Mouse (Mus musculus) CH12.LX (cell line): Measurements from ENCODE around the gene Trim66. TPM values are rescaled to one million over a fixed set of nuclear protein-coding genes. Genes with fewer than 3 reads are reported as not detected.
A peak's percentile ranks its signal among the peaks of the same experiment; 100 is the strongest.

ENCODE experiments used
- DNase-seq: peaks from one replicate; pipeline ENCODE4 v3.0.0-alpha.2; 2013; ENCODE audit errors: extremely low read depth
- H3K27ac ChIP-seq: 2 replicates; pipeline ENCODE4 v1.5.1; 2012; ENCODE audit warnings: low read depth, mild to moderate bottlenecking, control low read depth, moderate library complexity; ENCODE audit not compliant: insufficient read depth
- H3K27me3 ChIP-seq: replicated peaks from 2 replicates; pipeline ENCODE3; 2012; ENCODE audit warnings: inconsistent platforms
- H3K36me3 ChIP-seq, 2 experiments: replicated peaks in 1 of 2; 2 replicates each; pipeline versions ENCODE3 to v1.6.1; 2012; ENCODE audit warnings: inconsistent platforms in 1 of 2, low read length in 1 of 2, mild to moderate bottlenecking in 1 of 2, mixed read lengths in 1 of 2, moderate library complexity in 1 of 2; ENCODE audit not compliant: control insufficient read depth in 1 of 2, insufficient read depth in 1 of 2
- H3K4me1 ChIP-seq, 2 experiments: 2 replicates each; pipeline ENCODE4 v1.6.1; 2012; ENCODE audit warnings: inconsistent platforms in 1 of 2, moderate library complexity in 1 of 2; ENCODE audit not compliant: insufficient read depth in 2 of 2, control insufficient read depth in 1 of 2
- H3K4me2 ChIP-seq: 2 replicates; pipeline ENCODE4 v1.6.1; 2012; ENCODE audit warnings: low read depth, mild to moderate bottlenecking, control low read depth; ENCODE audit not compliant: poor library complexity, insufficient read depth, severe bottlenecking
- H3K4me3 ChIP-seq, 3 experiments: fragments of 150-350 bp in 1 of 3; sonication (generic) in 1 of 3; replicated peaks in 1 of 3; 2 replicates each; pipeline versions ENCODE3 to v1.5.1; 2011 to 2012; ENCODE audit warnings: low read depth in 2 of 3, low read length in 2 of 3, mild to moderate bottlenecking in 2 of 3, moderate library complexity in 2 of 3, control low read depth in 1 of 3, improper control_type of control experiment in 1 of 3, inconsistent platforms in 1 of 3, mixed read lengths in 1 of 3; ENCODE audit not compliant: poor library complexity in 1 of 3
- H3K79me2 ChIP-seq: replicated peaks from 2 replicates; pipeline ENCODE4 v1.6.1; 2012; ENCODE audit warnings: mild to moderate bottlenecking, moderate library complexity; ENCODE audit not compliant: control insufficient read depth, poor library complexity, insufficient read depth, severe bottlenecking; ENCODE audit errors: extremely low read depth
- H3K9ac ChIP-seq: 2 replicates; pipeline ENCODE4 v1.6.1; 2012; ENCODE audit warnings: low read depth, mild to moderate bottlenecking, control low read depth, moderate library complexity; ENCODE audit not compliant: insufficient read depth
- H3K9me3 ChIP-seq: replicated peaks from 2 replicates; pipeline ENCODE3; 2012; ENCODE audit warnings: low read length, inconsistent platforms, mixed read lengths
- CHD1 ChIP-seq: IDR thresholded peaks from 2 replicates; pipeline ENCODE4 v1.6.1; 2012; ENCODE audit warnings: low read depth, low read length, improper control_type of control experiment, inconsistent platforms
- CHD2 ChIP-seq: IDR thresholded peaks from 2 replicates; pipeline ENCODE4 v1.6.1; 2011; ENCODE audit warnings: low read length, improper control_type of control experiment
- CTCF ChIP-seq, 2 experiments: IDR thresholded peaks in 1 of 2; conservative IDR thresholded peaks in 1 of 2; 2 replicates each; pipeline ENCODE4 v1.5.1; 2011 to 2012; ENCODE audit warnings: low read depth in 2 of 2, low read length in 2 of 2, improper control_type of control experiment in 1 of 2, inconsistent platforms in 1 of 2, mild to moderate bottlenecking in 1 of 2, moderate library complexity in 1 of 2
- E2F4 ChIP-seq: IDR thresholded peaks from 2 replicates; pipeline ENCODE4 v1.6.1; 2011; ENCODE audit warnings: low read depth, low read length, improper control_type of control experiment; ENCODE audit not compliant: insufficient replicate concordance
- ETS1 ChIP-seq: conservative IDR thresholded peaks from 2 replicates; pipeline ENCODE4 v1.6.1; 2012; ENCODE audit warnings: low read depth, mild to moderate bottlenecking, inconsistent platforms, low read length, improper control_type of control experiment, moderate library complexity
- IRF4 ChIP-seq: IDR thresholded peaks from 2 replicates; pipeline ENCODE4 v1.6.1; 2014; ENCODE audit warnings: low read depth, mild to moderate bottlenecking, inconsistent platforms, low read length, improper control_type of control experiment
- JUN ChIP-seq: IDR thresholded peaks from 2 replicates; pipeline ENCODE4 v1.6.1; 2011; ENCODE audit warnings: low read depth, mild to moderate bottlenecking, low read length, improper control_type of control experiment, moderate library complexity; ENCODE audit not compliant: insufficient read depth
- JUND ChIP-seq: conservative IDR thresholded peaks from 2 replicates; pipeline ENCODE4 v1.6.1; 2011; ENCODE audit warnings: low read depth, low read length, improper control_type of control experiment
- MAX ChIP-seq: IDR thresholded peaks from 2 replicates; pipeline ENCODE4 v1.6.1; 2011; ENCODE audit warnings: low read length, improper control_type of control experiment
- MAZ ChIP-seq: IDR thresholded peaks from 2 replicates; pipeline ENCODE4 v1.6.1; 2012; ENCODE audit warnings: low read depth, mild to moderate bottlenecking, inconsistent platforms, low read length, improper control_type of control experiment, moderate library complexity
- MEF2A ChIP-seq: IDR thresholded peaks from 2 replicates; pipeline ENCODE4 v1.6.1; 2014; ENCODE audit warnings: low read depth, mild to moderate bottlenecking, inconsistent platforms, low read length, improper control_type of control experiment, borderline replicate concordance
- MXI1 ChIP-seq: IDR thresholded peaks from 2 replicates; pipeline ENCODE4 v1.6.1; 2011; ENCODE audit warnings: mild to moderate bottlenecking, low read depth, low read length, improper control_type of control experiment
- MYC ChIP-seq: IDR thresholded peaks from 2 replicates; pipeline ENCODE4 v1.6.1; 2011; ENCODE audit warnings: low read depth, mild to moderate bottlenecking, improper control_type of control experiment, low read length
- NELFE ChIP-seq: IDR thresholded peaks from 2 replicates; pipeline ENCODE4 v1.6.1; 2011; ENCODE audit warnings: low read depth, low read length, improper control_type of control experiment
- POLR2A ChIP-seq: IDR thresholded peaks from 2 replicates; pipeline ENCODE4 v1.6.1; 2011; ENCODE audit warnings: low read depth, mild to moderate bottlenecking, improper control_type of control experiment, low read length
- POLR2AphosphoS2 ChIP-seq: IDR thresholded peaks from 2 replicates; pipeline ENCODE4 v1.6.1; 2011; ENCODE audit warnings: low read depth, low read length, improper control_type of control experiment
- RCOR1 ChIP-seq: conservative IDR thresholded peaks from 2 replicates; pipeline ENCODE4 v1.6.1; 2012; ENCODE audit warnings: low read depth, mild to moderate bottlenecking, inconsistent platforms, low read length, improper control_type of control experiment
- SMC3 ChIP-seq: IDR thresholded peaks from 2 replicates; pipeline ENCODE4 v1.6.1; 2011; ENCODE audit warnings: low read depth, low read length, improper control_type of control experiment
- TBP ChIP-seq: conservative IDR thresholded peaks from 2 replicates; pipeline ENCODE4 v1.6.1; 2011; ENCODE audit warnings: low read depth, low read length, improper control_type of control experiment
- TCF12 ChIP-seq: IDR thresholded peaks from 2 replicates; pipeline ENCODE4 v1.6.1; 2014; ENCODE audit warnings: low read depth, mild to moderate bottlenecking, inconsistent platforms, low read length, improper control_type of control experiment
- UBTF ChIP-seq: IDR thresholded peaks from 2 replicates; pipeline ENCODE4 v1.6.1; 2012; ENCODE audit warnings: low read depth, mild to moderate bottlenecking, inconsistent platforms, low read length, improper control_type of control experiment, moderate library complexity
- USF1 ChIP-seq: IDR thresholded peaks from 2 replicates; pipeline ENCODE4 v1.6.1; 2014; ENCODE audit warnings: low read depth, mild to moderate bottlenecking, inconsistent platforms, low read length, improper control_type of control experiment
- USF2 ChIP-seq: conservative IDR thresholded peaks from 2 replicates; pipeline ENCODE4 v1.6.1; 2011; ENCODE audit warnings: low read depth, low read length, improper control_type of control experiment
- ZC3H11A ChIP-seq: IDR thresholded peaks from 2 replicates; pipeline ENCODE4 v1.6.1; 2012; ENCODE audit warnings: low read depth, mild to moderate bottlenecking, inconsistent platforms, low read length, improper control_type of control experiment
- ZMIZ1 ChIP-seq: IDR thresholded peaks from 2 replicates; pipeline ENCODE4 v1.6.1; 2012; ENCODE audit warnings: low read depth, mild to moderate bottlenecking, inconsistent platforms, low read length, improper control_type of control experiment
- ZNF384 ChIP-seq: IDR thresholded peaks from 2 replicates; pipeline ENCODE4 v1.6.1; 2012; ENCODE audit warnings: low read depth, low read length, improper control_type of control experiment, inconsistent platforms
- dilution Hi-C: fragments of 300-500 bp; cut with MboI; formaldehyde crosslinking; loops from 2 replicates; pipeline ENCODE4 v1.14.3; 2020; ENCODE audit warnings: low sequenced_read_pairs; ENCODE audit not compliant: extremely low pct_unique_long_range_greater_than_20kb, extremely low pct_ligation_motif_present
- in situ Hi-C: fragments of 300-500 bp; cut with MboI; formaldehyde crosslinking; loops from 3 replicates; pipeline ENCODE4 v1.14.3; 2019; ENCODE audit warnings: low sequenced_read_pairs, low pct_ligation_motif_present, low pct_unique_long_range_greater_than_20kb, mixed read lengths
- polyA plus RNA-seq: library from polyadenylated mRNA; unstranded; fragments of >175 nt; gene quantifications from 2 replicates; pipeline ENCODE4 v1.2.1, GENCODE M21; 2012; ENCODE audit warnings: low read depth; ENCODE audit not compliant: insufficient read length
- total RNA-seq, 2 experiments: library from RNA; depleted of rRNA; stranded (reverse); fragments of 300-350 nt in 1 of 2; fragments of >200 nt in 1 of 2; gene quantifications; 2 replicates each; pipeline ENCODE4 v1.2.3; 2012 to 2014

Trim66 gene
- 0.08 TPM in 2 replicates for total RNA-seq (2012; rRNA removed)
- total RNA-seq (2014; rRNA removed): 0.12 and 0.15 TPM in 2 replicates
- polyA plus RNA-seq: 0.49 and 0.67 TPM in 2 replicates

DNA sequence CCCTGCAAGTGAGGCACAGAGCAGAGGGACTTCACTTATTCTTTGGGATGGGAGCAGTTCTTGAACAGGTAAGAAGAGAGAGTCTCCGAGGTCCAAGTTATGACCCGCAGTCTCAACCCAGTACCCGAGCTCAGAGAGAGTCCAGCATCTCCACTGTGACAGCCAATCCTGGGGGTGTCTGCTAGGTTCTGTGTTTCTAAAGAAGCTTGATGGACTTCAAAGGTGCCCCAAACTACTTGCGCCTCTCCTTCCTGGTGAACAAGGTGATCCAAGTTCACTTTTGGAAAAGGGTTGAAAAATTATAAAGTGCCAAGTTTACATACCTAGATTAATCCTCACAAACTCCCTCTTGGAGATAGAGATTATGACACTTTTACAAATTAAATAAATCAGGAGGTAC, at the start of gene Trim66:
Gene Trim66 (minus strand): TSS at position 101 of the 400 bp plus-strand sequence.
- Histone ChIP-seq H3K4me1 (peaks cover 4 to 31% of the 10 kb centered on the region in 2 experiments; a peak in 3 of 4 replicates), H3K4me2 (peak within 1 kb of the TSS; percentile 77), H3K9me3 (no peaks in the 10 kb centered on the region), H3K4me3 (no peak within 1 kb of the TSS), H3K27me3 (no peaks in the 10 kb centered on the region), H3K36me3 (no peaks in the 10 kb centered on the region), H3K9ac (peak within 1 kb of the TSS; percentile 35; the same call in 1 of the 2 replicates), H3K79me2 (no peaks in the 10 kb centered on the region), H3K27ac (no peak within 1 kb of the TSS)
- no peak for DNase-seq
- dilution Hi-C loops: no loop called here
- TF ChIP-seq CHD1 (no peak), MAZ (no peak), POLR2AphosphoS2 (no peak), USF2 (no peak), ETS1 (no peak), IRF4 (no peak), POLR2A (no peak), JUND (no peak), USF1 (no peak), SMC3 (no peak), ZNF384 (no peak), ZMIZ1 (no peak), JUN (no peak), MAX (no peak), MYC (no peak), ZC3H11A (no peak), NELFE (no peak)
- in situ Hi-C loops: no loop called here

DNA sequence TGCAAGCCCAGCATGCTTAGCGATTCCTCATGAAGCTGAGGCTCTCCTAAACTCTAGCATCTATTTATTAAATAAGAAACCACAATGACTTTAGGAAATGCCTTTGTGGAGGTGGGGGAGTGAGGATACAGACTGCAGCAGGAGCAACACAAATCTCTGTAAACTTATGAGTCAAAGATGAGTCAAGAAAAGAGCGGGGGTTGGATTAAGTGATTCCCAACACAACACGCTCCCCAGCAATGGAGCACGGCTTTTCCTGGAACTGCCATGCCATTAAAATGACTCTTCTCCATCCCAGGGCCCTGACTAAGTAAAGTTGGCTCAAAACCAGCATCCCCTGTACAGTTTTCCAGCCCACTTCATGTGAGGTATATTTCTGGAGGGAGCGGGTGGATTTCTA, 38.8 kb upstream of the Trim66 start:
- Histone ChIP-seq H3K27me3 (no peaks in the 10 kb centered on the region), H3K4me2 (no peak overlapping the region), H3K27ac (no peak overlapping the region), H3K9me3 (no peaks in the 10 kb centered on the region), H3K9ac (no peak overlapping the region), H3K4me1 (peaks cover 0 to 17% of the 10 kb centered on the region in 2 experiments; a peak in 2 of 4 replicates), H3K36me3 (peaks cover 0 to 2% of the 10 kb centered on the region in 2 experiments), H3K79me2 (no peaks in the 10 kb centered on the region), H3K4me3 (no peak overlapping the region)
- no peak for TF ChIP-seq MEF2A
- TF ChIP-seq MAX: no peak
- TF ChIP-seq POLR2A: no peak
- TF ChIP-seq E2F4: no peak
- TF ChIP-seq TCF12: no peak
- no peak for TF ChIP-seq USF2
- no peak for TF ChIP-seq TBP
- TF ChIP-seq ETS1: no peak
- TF ChIP-seq CTCF (conservative IDR thresholded peaks at IDR 0.05 in 1 of 2, IDR thresholded peaks at IDR 0.05 in 1 of 2; ENCODE audit: low read depth in 2 of 2, low read length in 2 of 2): no peak
- TF ChIP-seq UBTF: no peak
- no peak for TF ChIP-seq MXI1
- TF ChIP-seq CHD2: no peak
- no peak for TF ChIP-seq RCOR1
- TF ChIP-seq JUN: no peak
- no peak for TF ChIP-seq POLR2AphosphoS2
- dilution Hi-C loops: no loop called here
- in situ Hi-C loops: no loop called here
- DNase-seq: no peak
